Mouse (Mus musculus): ENCODE measurements around the gene Sh3bp2.

GRCm38 (mm10) chr5:34528724-34529123 is 3.1 kb downstream of the Sh3bp2 start:
- TF ChIP-seq FLI1 (IDR thresholded peaks at IDR 0.05; ENCODE audit: low read length) (no peak), GATA1 (IDR thresholded peaks at IDR 0.05; ENCODE audit: borderline replicate concordance, low read length) (no peak)
